Mouse (Mus musculus): ENCODE data around the gene Lefty2. TPM values are rescaled to one million over a fixed set of nuclear protein-coding genes. Genes with fewer than 3 reads are reported as not detected.

Lefty2 gene
- polyA plus RNA-seq, 1 experiment = not detected

DNA sequence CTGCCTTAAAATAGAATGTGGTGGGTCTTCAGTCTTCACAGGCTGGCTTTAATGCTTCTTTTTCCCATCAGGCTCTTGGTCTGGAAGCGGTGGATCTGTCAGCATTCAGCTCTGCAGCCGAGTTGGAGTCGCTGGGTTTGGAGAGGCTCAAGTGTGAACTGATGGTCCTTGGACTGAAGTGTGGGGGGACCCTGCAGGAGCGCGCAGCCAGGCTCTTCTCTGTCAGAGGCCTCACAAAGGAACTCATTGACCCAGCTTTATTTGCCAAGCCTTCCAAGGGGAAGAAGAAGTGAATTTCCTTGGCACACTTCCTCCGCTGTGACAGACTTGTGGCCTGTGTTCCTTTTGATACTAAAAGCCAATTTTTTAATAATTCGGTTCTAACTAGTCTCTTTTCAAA is 26.9 kb upstream of the Lefty2 start:
- H3K4me3 ChIP-seq (ENCODE audit: insufficient read depth, low read depth, low read length) = no peak overlapping the region
- 63% methylated on average over 7 of the region's 7 CpGs for WGBS
- no peaks in the 10 kb centered on the region for H3K4me1 ChIP-seq (ENCODE audit: control insufficient read depth, insufficient read depth, low read length)
- H3K27ac ChIP-seq (ENCODE audit: insufficient read depth, low read depth, low read length) = no peak overlapping the region
- no peak for TF ChIP-seq CTCF (IDR thresholded peaks at IDR 0.05; ENCODE audit: insufficient read depth, low read depth, low read length)
- no peak for TF ChIP-seq POLR2A (IDR thresholded peaks at IDR 0.05; ENCODE audit: insufficient read depth, low read depth, low read length)

DNA sequence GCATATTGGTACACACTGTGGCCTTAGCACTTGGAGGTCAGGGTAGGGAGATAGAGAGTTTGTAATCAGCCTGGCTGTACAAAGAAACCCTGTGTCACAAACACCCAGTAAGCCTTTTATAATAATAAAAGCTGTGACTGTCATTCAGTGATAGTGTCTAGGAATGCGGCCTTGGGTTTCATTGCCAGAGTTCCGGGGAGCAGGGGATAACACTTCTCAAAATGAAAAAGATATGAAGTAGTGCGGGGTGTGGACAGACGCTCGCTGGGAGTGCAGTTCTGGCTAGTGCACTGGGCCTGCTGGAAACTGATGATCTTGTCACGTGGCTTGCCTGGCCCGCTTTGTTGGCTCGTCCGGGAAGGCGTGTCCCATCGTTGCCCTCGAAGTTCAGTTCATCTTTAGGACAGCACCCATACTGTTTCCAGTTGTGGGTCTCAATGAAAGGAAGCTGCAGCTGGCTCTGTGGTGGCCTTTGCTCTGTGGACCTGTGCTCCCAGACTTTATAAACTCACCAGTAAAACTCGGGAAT is 22.7 kb upstream of the Lefty2 start:
- no peaks in the 10 kb centered on the region for H3K4me1 ChIP-seq (ENCODE audit: control insufficient read depth, insufficient read depth, low read length)
- no peak overlapping the region for H3K4me3 ChIP-seq (ENCODE audit: insufficient read depth, low read depth, low read length)
- TF ChIP-seq CTCF (IDR thresholded peaks at IDR 0.05; ENCODE audit: insufficient read depth, low read depth, low read length) (no peak), POLR2A (IDR thresholded peaks at IDR 0.05; ENCODE audit: insufficient read depth, low read depth, low read length) (no peak)
- H3K27ac ChIP-seq (ENCODE audit: insufficient read depth, low read depth, low read length) = no peak overlapping the region
- 80% methylated on average over 13 of the region's 13 CpGs for WGBS

DNA sequence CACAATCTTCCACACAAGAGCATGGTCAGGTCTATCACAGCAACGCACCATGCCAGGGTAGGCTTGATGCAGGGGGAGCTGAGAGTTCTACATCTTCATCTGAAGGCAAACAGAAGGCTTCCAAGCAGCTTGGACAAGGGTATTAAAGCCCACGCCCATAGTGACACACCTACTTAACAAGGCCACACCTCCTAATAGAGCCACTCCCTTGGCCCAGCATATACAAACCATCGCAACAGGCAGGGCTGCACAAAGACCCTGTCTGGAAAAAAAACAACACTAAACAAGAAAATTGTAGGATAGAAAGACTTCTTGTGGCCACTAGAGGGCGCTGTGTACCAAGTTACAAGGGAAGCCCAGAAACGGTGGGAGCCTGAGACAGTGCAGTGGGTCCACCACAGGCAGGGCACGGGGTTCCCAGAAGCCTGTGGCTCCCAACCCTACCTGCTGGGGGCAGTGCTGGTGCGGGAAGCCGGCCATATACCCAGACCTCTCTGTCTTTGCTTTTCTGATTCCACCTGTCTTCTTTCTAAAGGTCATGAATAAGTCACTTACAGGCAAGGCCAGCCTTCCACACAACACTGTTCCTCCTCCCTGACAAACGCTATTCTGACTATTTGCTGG is 18.9 kb upstream of the Lefty2 start:
- Histone ChIP-seq H3K4me1 (ENCODE audit: control insufficient read depth, insufficient read depth, low read length) (no peaks in the 10 kb centered on the region), H3K27ac (ENCODE audit: insufficient read depth, low read depth, low read length) (no peak overlapping the region), H3K4me3 (ENCODE audit: insufficient read depth, low read depth, low read length) (no peak overlapping the region)
- 20% methylated on average over 9 of the region's 9 CpGs for WGBS
- TF ChIP-seq POLR2A (IDR thresholded peaks at IDR 0.05; ENCODE audit: insufficient read depth, low read depth, low read length) (no peak), CTCF (IDR thresholded peaks at IDR 0.05; ENCODE audit: insufficient read depth, low read depth, low read length) (peak; percentile 43; the same call in 1 of the 2 replicates)

DNA sequence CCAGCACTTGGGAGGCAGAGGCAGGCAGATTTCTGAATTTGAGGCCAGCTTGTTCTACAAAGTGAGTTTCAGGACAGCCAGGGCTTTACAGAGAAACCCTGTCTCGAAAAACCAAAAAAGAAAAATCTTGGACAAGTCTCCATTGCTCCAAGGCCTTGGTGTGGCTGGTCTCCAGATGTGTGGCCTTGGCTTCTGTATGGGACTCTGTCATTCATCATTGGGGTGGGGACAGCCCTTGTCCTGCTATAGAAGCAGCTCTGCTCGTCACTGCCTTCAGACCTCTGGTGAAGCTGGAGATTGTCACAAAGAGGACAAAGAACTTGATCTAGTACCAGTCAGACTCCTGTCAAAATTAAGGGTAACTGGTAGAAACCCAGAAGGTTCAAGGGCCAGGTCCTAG is 18.3 kb upstream of the Lefty2 start:
- 95% methylated on average over 2 of the region's 2 CpGs for WGBS
- Histone ChIP-seq H3K27ac (ENCODE audit: insufficient read depth, low read depth, low read length) (no peak overlapping the region), H3K4me1 (ENCODE audit: control insufficient read depth, insufficient read depth, low read length) (no peaks in the 10 kb centered on the region), H3K4me3 (ENCODE audit: insufficient read depth, low read depth, low read length) (no peak overlapping the region)
- TF ChIP-seq POLR2A (IDR thresholded peaks at IDR 0.05; ENCODE audit: insufficient read depth, low read depth, low read length) = no peak
- TF ChIP-seq CTCF (IDR thresholded peaks at IDR 0.05; ENCODE audit: insufficient read depth, low read depth, low read length) = no peak

DNA sequence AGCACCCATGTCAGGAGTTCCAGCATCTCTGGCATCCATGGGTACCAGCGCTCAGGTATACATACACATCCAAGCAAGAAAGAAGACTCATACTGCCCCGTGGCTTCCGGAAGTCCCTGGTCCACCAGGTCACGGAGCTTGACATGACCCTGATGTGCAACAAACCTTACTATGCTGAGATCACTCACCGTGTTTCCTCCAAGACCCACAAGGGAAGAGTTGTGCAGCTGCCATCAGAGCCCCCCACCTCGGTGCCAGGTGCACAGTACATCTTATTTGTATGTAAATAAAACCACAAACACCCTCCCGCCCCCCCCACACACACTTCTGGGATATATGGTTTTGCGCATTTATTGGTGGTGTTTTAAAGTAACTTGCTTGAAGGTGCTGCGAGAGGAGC is 17.8 kb upstream of the Lefty2 start:
- Histone ChIP-seq H3K4me1 (ENCODE audit: control insufficient read depth, insufficient read depth, low read length) (no peaks in the 10 kb centered on the region), H3K4me3 (ENCODE audit: insufficient read depth, low read depth, low read length) (no peak overlapping the region), H3K27ac (ENCODE audit: insufficient read depth, low read depth, low read length) (no peak overlapping the region)
- TF ChIP-seq POLR2A (IDR thresholded peaks at IDR 0.05; ENCODE audit: insufficient read depth, low read depth, low read length) = no peak
- TF ChIP-seq CTCF (IDR thresholded peaks at IDR 0.05; ENCODE audit: insufficient read depth, low read depth, low read length) = no peak
- WGBS = 93% methylated on average over 9 of the region's 9 CpGs

DNA sequence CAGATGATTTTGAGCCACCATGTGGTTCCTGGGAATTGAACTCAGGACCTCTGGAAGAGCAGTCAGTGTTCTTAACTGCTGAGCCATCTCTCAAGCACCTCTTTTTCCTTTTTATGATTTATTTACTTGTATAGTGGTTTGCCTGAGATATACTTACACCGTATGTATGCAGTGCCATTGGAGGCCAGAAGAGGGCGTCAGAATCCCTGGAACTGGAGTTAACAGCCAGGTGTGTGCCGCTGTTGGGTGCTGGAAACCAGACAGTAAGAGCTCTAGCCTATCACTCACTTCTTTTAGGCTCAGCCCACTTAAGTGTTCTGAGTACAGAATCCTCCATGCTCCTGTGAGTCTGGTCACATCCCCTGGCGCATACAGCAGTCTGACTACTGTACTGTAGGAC is 15.4 kb upstream of the Lefty2 start:
- 71% methylated on average over 4 of the region's 4 CpGs for WGBS
- Histone ChIP-seq H3K4me3 (ENCODE audit: insufficient read depth, low read depth, low read length) (no peak overlapping the region), H3K27ac (ENCODE audit: insufficient read depth, low read depth, low read length) (no peak overlapping the region), H3K4me1 (ENCODE audit: control insufficient read depth, insufficient read depth, low read length) (no peaks in the 10 kb centered on the region)
- TF ChIP-seq CTCF (IDR thresholded peaks at IDR 0.05; ENCODE audit: insufficient read depth, low read depth, low read length) = no peak
- no peak for TF ChIP-seq POLR2A (IDR thresholded peaks at IDR 0.05; ENCODE audit: insufficient read depth, low read depth, low read length)

DNA sequence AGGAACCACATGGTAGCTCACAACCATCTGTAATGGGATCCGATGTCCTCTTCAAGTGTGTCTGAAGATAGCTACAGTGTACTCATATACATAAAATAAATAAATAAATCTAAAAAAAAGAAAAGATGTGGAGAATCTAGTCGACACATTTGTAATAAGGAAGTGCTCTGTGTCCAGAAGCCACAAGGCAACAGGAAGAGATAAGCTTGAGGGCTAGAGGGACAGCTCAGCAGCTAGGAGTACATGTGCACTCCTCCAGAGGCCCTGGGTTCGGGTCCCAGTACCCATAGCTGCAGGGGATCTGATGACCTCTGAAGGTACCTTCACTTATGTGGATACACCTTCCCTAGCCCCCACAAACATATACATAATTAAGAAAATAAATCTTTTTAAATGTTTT is 11.1 kb upstream of the Lefty2 start:
- 80% methylated on average over 3 of the region's 3 CpGs for WGBS
- TF ChIP-seq POLR2A (IDR thresholded peaks at IDR 0.05; ENCODE audit: insufficient read depth, low read depth, low read length) (no peak), CTCF (IDR thresholded peaks at IDR 0.05; ENCODE audit: insufficient read depth, low read depth, low read length) (no peak)
- no peak overlapping the region for H3K4me3 ChIP-seq (ENCODE audit: insufficient read depth, low read depth, low read length)
- H3K27ac ChIP-seq (ENCODE audit: insufficient read depth, low read depth, low read length) = no peak overlapping the region
- H3K4me1 ChIP-seq (ENCODE audit: control insufficient read depth, insufficient read depth, low read length) = 0 out of 2 replicates have a peak, but pooled peaks cover 2% of the 10 kb centered on the region

DNA sequence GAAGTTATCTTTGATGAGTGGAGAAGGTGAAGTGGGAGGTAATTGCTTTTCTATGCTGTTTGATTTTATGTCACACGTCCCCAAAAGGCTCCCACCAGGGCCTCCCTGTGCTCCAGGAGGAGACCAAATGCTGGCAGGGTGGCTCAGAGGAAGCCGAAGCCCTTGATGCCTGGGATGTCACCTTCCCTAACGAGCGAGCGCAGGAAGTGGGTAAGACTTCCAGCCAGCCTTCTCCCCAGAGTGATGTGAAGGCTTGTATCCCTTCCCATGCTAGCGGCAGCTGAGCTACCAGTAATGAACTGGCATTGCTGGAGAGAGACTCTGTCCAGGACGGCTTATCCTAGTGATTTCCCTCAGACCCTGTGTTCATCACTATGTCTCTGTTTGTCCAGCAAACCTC is 9.2 kb upstream of the Lefty2 start:
- no peak for TF ChIP-seq POLR2A (IDR thresholded peaks at IDR 0.05; ENCODE audit: insufficient read depth, low read depth, low read length)
- no peak for TF ChIP-seq CTCF (IDR thresholded peaks at IDR 0.05; ENCODE audit: insufficient read depth, low read depth, low read length)
- H3K4me3 ChIP-seq (ENCODE audit: insufficient read depth, low read depth, low read length) = no peak overlapping the region
- H3K27ac ChIP-seq (ENCODE audit: insufficient read depth, low read depth, low read length) = no peak overlapping the region
- 0 out of 2 replicates have a peak, but pooled peaks cover 2% of the 10 kb centered on the region for H3K4me1 ChIP-seq (ENCODE audit: control insufficient read depth, insufficient read depth, low read length)
- WGBS = 75% methylated on average over 7 of the region's 7 CpGs

DNA sequence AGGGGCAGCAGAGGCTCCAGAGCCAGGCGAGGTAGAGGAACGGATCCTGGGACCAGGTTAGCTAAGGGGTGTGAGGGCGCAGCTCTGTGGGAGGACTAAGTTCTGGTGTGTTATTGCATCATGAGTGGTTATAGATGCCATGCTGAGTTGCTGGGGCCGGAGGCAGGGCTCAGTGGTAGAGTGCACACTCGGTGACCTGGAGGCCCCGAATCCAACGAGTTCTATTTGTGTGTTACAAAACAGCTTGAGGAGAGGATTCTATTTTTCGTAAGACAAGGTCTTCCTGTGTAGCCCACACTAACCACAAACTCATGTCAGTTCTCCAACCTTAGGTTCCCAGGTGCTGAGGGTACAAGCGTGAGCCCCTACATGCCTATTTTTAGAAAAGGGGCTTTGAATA is 8.4 kb upstream of the Lefty2 start:
- Histone ChIP-seq H3K4me3 (ENCODE audit: insufficient read depth, low read depth, low read length) (no peak overlapping the region), H3K4me1 (ENCODE audit: control insufficient read depth, insufficient read depth, low read length) (0 out of 2 replicates have a peak, but pooled peaks cover 2% of the 10 kb centered on the region), H3K27ac (ENCODE audit: insufficient read depth, low read depth, low read length) (no peak overlapping the region)
- WGBS = 84% methylated on average over 9 of the region's 9 CpGs
- TF ChIP-seq CTCF (IDR thresholded peaks at IDR 0.05; ENCODE audit: insufficient read depth, low read depth, low read length) (no peak), POLR2A (IDR thresholded peaks at IDR 0.05; ENCODE audit: insufficient read depth, low read depth, low read length) (no peak)

All from olfactory bulb, adult 2 months (tissue).